Mouse (Mus musculus) midbrain, embryonic 13.5 days (tissue): Measurements from ENCODE around the gene Uspl1. TPM values are rescaled to one million over a fixed set of nuclear protein-coding genes. Genes with fewer than 3 reads are reported as not detected.

Experiments used
- ATAC-seq: fragments of 200-750 bp; cut with Nextera tagmentation; 2 replicates; pipeline ENCODE4 v1.8.0; 2017; ENCODE audit warnings: mild to moderate bottlenecking, moderate TSS enrichment, moderate library complexity
- H3K27ac ChIP-seq: fragments of 300-500 bp; sonication (generic); 2 replicates; pipeline ENCODE4 v1.5.1; 2015; ENCODE audit warnings: inconsistent platforms, mild to moderate bottlenecking, moderate library complexity
- H3K27me3 ChIP-seq: fragments of 300-500 bp; sonication (generic); 2 replicates; pipeline ENCODE4 v1.6.1; 2015; ENCODE audit warnings: mild to moderate bottlenecking, inconsistent platforms
- H3K36me3 ChIP-seq: fragments of 300-500 bp; sonication (generic); 2 replicates; pipeline ENCODE4 v1.6.1; 2015; ENCODE audit warnings: mild to moderate bottlenecking, inconsistent platforms
- H3K4me1 ChIP-seq: fragments of 300-500 bp; sonication (generic); replicated peaks from 2 replicates; pipeline ENCODE4 v1.6.1; 2015; ENCODE audit warnings: inconsistent platforms
- H3K4me2 ChIP-seq: fragments of 300-500 bp; sonication (generic); replicated peaks from 2 replicates; pipeline ENCODE4 v1.6.1; 2015; ENCODE audit warnings: moderate library complexity, mild to moderate bottlenecking, inconsistent platforms
- H3K4me3 ChIP-seq: fragments of 300-500 bp; sonication (generic); replicated peaks from 2 replicates; pipeline ENCODE4 v1.5.1; 2015; ENCODE audit warnings: mild to moderate bottlenecking, inconsistent platforms
- H3K9ac ChIP-seq: fragments of 300-500 bp; sonication (generic); replicated peaks from 2 replicates; pipeline ENCODE4 v1.6.1; 2015; ENCODE audit warnings: mild to moderate bottlenecking, inconsistent platforms
- H3K9me3 ChIP-seq: fragments of 300-500 bp; sonication (generic); 2 replicates; pipeline ENCODE4 v1.6.1; 2016; ENCODE audit warnings: mild to moderate bottlenecking, inconsistent platforms
- WGBS: fragments of 180-500 bp; shearing (Covaris S2); methylation state at CpG from one replicate; pipeline ENCODE4 v1.1.7; 2015; 5-methylcytosine and 5-hydroxymethylcytosine counted together
- polyA plus RNA-seq: library from polyadenylated mRNA; unstranded; fragments of >200 nt; fragmentation: Nextera tagmentation; extraction: Ambion mirVana; gene quantifications from 2 replicates; pipeline ENCODE4 v1.2.1, GENCODE M21; 2015

The Uspl1 gene
- polyA plus RNA-seq, 1 experiment from 2014 or later: 64.4 TPM

GRCm38 (mm10) chr5:149247047-149247904, 63.1 kb downstream of the Uspl1 start:
- H3K4me1 ChIP-seq: peaks cover 7% of the 10 kb centered on the region
- H3K4me3 ChIP-seq: no peak overlapping the region
- ATAC-seq: no peak
- no peak overlapping the region for H3K4me2 ChIP-seq
- H3K36me3 ChIP-seq: no peaks in the 10 kb centered on the region
- H3K27me3 ChIP-seq: no peaks in the 10 kb centered on the region
- no peak overlapping the region for H3K27ac ChIP-seq
- no peak overlapping the region for H3K9ac ChIP-seq
- H3K9me3 ChIP-seq: no peaks in the 10 kb centered on the region
- 52% methylated on average over 17 of the region's 20 CpGs for WGBS

DNA sequence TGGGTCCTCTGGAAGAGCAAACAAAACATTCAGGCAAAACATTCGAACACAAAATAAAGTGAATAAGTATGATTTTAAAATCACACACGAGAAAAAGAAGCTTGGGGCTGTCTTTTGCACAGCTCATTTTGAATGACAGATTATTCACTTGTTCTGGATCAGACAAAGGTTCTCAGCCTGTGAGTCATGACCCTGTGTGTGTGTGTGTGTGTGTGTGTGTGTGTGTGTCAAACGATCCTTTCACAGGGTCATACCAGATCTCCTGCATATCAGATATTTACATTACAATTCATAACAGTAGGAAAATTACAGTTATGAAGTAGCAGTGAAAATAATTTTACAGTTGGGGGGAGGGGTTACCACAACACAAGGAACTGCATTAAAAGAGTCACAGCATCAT, 68.2 kb downstream of the Uspl1 start:
- H3K36me3 ChIP-seq: no peaks in the 10 kb centered on the region
- H3K27me3 ChIP-seq: no peaks in the 10 kb centered on the region
- 78% methylated on average over 3 of the region's 3 CpGs for WGBS
- H3K4me3 ChIP-seq: no peak overlapping the region
- no peak overlapping the region for H3K27ac ChIP-seq
- no peak overlapping the region for H3K9ac ChIP-seq
- no peak overlapping the region for H3K4me2 ChIP-seq
- no peak for ATAC-seq
- peaks cover under 1% of the 10 kb centered on the region; the same call in 1 of the 2 replicates for H3K4me1 ChIP-seq
- no peaks in the 10 kb centered on the region for H3K9me3 ChIP-seq

DNA sequence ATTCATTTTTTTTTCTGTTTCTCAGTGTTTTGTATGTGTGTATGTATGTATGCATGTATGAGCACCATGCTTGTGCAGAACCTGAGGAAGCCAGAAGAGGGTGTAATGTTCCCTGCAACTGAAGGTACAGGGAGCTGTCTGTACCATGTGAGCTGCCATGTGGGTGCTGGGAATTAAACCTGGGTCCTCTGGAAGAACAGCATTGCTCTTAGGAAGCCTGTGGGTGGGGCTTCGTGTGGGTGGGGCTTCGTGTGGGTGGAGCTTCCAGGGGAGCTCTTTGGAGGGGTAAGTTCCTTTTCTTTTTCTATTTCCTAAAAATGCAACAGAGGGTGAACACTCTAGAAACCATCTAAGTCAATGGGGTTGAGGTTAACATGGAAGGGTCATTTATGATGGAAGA, 69.3 kb downstream of the Uspl1 start:
- Histone ChIP-seq H3K36me3 (no peaks in the 10 kb centered on the region), H3K4me3 (no peak overlapping the region), H3K4me1 (peaks cover 12% of the 10 kb centered on the region), H3K9me3 (no peaks in the 10 kb centered on the region), H3K9ac (no peak overlapping the region), H3K27me3 (no peaks in the 10 kb centered on the region), H3K4me2 (no peak overlapping the region), H3K27ac (no peak overlapping the region)
- ATAC-seq: no peak
- WGBS: 65% methylated on average over 2 of the region's 2 CpGs

DNA sequence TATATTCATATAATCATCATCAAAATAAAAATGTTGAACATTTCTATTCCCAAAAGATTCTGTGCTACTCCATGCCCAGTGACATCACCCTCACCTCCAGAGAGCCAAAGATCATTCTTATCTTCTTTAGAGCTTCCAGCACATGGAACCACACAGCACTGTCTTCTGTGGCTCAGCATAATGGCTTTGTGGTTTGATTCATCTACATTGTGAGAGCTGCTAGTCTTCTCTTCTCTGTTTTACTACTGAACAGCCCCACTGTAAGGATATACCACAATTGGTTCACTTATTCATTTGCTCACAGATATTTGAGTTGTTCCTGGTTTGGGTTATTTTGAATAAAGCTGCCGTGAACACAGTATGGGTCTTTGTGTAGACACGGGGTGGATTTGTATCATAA, 71.4 kb downstream of the Uspl1 start:
- Histone ChIP-seq H3K4me2 (no peak overlapping the region), H3K9me3 (no peaks in the 10 kb centered on the region), H3K27ac (no peak overlapping the region), H3K9ac (no peak overlapping the region), H3K4me1 (peaks cover 23% of the 10 kb centered on the region), H3K36me3 (no peaks in the 10 kb centered on the region), H3K27me3 (no peaks in the 10 kb centered on the region), H3K4me3 (no peak overlapping the region)
- no peak for ATAC-seq
- 97% methylated on average over 2 of the region's 2 CpGs for WGBS

- 0 out of 2 replicates have a peak overlapping the region, but pooled peaks have one; percentile 2 for H3K4me2 ChIP-seq
- WGBS: 44% methylated on average over 14 of the region's 14 CpGs
- H3K4me1 ChIP-seq: peaks cover 23% of the 10 kb centered on the region
- no peaks in the 10 kb centered on the region for H3K9me3 ChIP-seq
- H3K36me3 ChIP-seq: no peaks in the 10 kb centered on the region
- H3K27ac ChIP-seq: peak overlapping the region; percentile 71
- H3K9ac ChIP-seq: no peak overlapping the region
- no peak overlapping the region for H3K4me3 ChIP-seq
- H3K27me3 ChIP-seq: no peaks in the 10 kb centered on the region
- ATAC-seq: peak; percentile 79
Observed at GRCm38 (mm10) chr5:149257518-149258281, 73.5 kb downstream of the Uspl1 start.

DNA sequence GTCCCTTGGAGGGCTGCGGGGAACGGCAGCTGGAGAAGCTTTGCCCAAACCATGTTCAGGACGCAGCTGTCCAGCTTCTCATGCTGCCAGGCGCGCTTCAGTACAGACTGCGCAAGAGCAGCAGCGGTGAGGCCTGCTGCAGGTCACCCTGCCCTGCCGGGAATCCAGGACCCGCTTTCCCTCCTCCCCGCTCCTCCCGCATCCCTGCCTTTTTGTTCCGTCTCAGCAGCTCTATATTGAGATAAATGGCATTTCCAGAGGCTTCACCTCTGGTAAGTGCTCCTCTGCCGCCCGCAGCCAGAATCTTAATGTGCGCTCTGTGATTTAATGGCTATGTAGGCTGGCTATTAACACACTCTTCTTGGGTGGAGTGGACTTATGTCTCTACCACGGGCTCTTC, 74.9 kb downstream of the Uspl1 start:
- ATAC-seq: peak; percentile 78

GRCm38 (mm10) chr5:149261449-149261848, 77.3 kb downstream of the Uspl1 start:
- no peak overlapping the region for H3K4me3 ChIP-seq
- H3K4me1 ChIP-seq: peaks cover 23% of the 10 kb centered on the region
- ATAC-seq: no peak
- WGBS: 75% methylated on average over 7 of the region's 7 CpGs
- H3K4me2 ChIP-seq: no peak overlapping the region
- H3K27me3 ChIP-seq: no peaks in the 10 kb centered on the region
- H3K36me3 ChIP-seq: no peaks in the 10 kb centered on the region
- H3K9ac ChIP-seq: no peak overlapping the region
- no peak overlapping the region for H3K27ac ChIP-seq
- H3K9me3 ChIP-seq: no peaks in the 10 kb centered on the region

More for the DNA sequence above, 74.9 kb downstream of the Uspl1 start:
- Histone ChIP-seq H3K27ac (peak overlapping the region; percentile 71), H3K9ac (peak overlapping the region; percentile 49; the same call in 1 of the 2 replicates), H3K4me2 (peak overlapping the region; percentile 21), H3K9me3 (no peaks in the 10 kb centered on the region), H3K4me3 (no peak overlapping the region), H3K36me3 (no peaks in the 10 kb centered on the region), H3K4me1 (peaks cover 23% of the 10 kb centered on the region), H3K27me3 (no peaks in the 10 kb centered on the region)
- 32% methylated on average over 16 of the region's 16 CpGs for WGBS

DNA sequence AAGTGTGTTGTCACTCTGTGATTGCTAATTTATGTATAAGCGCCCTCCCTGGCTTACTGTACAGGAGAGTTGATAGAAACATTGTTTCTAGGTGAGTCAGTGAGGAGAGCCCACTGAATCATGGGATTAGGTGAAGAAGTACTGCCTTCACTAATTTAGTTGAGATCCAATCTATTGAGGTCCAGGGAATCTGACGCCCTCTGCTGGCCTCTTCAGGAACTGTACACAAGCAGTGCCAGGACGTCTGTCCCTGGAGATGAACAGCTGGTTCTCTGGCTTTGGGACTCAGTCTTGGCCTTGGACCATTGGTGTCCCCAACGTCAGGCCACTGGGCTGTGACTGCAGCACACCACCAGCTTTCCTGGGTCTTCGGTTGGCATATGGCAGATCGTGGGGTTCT, 77.7 kb downstream of the Uspl1 start:
- Histone ChIP-seq H3K27me3 (no peaks in the 10 kb centered on the region), H3K4me2 (no peak overlapping the region), H3K36me3 (no peaks in the 10 kb centered on the region), H3K27ac (no peak overlapping the region), H3K9me3 (no peaks in the 10 kb centered on the region), H3K9ac (no peak overlapping the region), H3K4me1 (peaks cover 23% of the 10 kb centered on the region), H3K4me3 (no peak overlapping the region)
- ATAC-seq: no peak
- 72% methylated on average over 6 of the region's 6 CpGs for WGBS

GRCm38 (mm10) chr5:149264405-149264804, 80.3 kb downstream of the Uspl1 start, which contains the start of gene Alox5ap:
TSS of gene Alox5ap (plus strand) at chr5:149264767.
- Histone ChIP-seq H3K36me3 (no peaks in the 10 kb centered on the region), H3K9ac (no peak within 1 kb of the TSS), H3K4me2 (no peak within 1 kb of the TSS), H3K27me3 (no peaks in the 10 kb centered on the region), H3K4me1 (peaks cover 2% of the 10 kb centered on the region), H3K9me3 (no peaks in the 10 kb centered on the region), H3K27ac (no peak within 1 kb of the TSS), H3K4me3 (no peak within 1 kb of the TSS)
- WGBS: 56% methylated on average over 4 of the region's 4 CpGs
- no peak for ATAC-seq

DNA sequence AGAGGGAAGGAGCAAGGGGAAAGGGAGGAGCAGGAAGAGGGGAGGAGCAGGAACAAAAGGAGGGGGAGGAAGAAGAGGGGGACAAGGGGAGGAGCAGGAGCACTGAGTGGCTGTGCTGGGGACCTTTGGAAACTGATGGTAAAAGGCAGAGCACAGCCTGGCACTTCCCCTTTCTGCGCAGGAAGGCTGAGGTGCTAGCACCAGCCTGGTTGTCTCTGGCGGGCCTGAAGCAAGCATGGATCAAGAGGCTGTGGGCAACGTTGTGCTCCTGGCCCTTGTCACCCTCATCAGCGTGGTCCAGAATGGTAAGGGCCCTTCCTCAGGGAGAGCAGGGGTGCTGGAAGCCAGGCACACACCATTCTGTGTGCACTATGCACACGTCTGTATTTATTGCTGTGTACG, 80.7 kb downstream of the Uspl1 start:
- Histone ChIP-seq H3K9me3 (no peaks in the 10 kb centered on the region), H3K4me3 (no peak overlapping the region), H3K9ac (no peak overlapping the region), H3K4me1 (no peaks in the 10 kb centered on the region), H3K27ac (no peak overlapping the region), H3K4me2 (no peak overlapping the region), H3K27me3 (no peaks in the 10 kb centered on the region), H3K36me3 (no peaks in the 10 kb centered on the region)
- ATAC-seq: no peak
- WGBS: 62% methylated on average over 6 of the region's 6 CpGs
